Mouse (Mus musculus): Measurements from ENCODE around the gene Foxe3.

- no peak for TF ChIP-seq CTCF (IDR thresholded peaks at IDR 0.05; ENCODE audit: low read depth)
- TF ChIP-seq EP300 (IDR thresholded peaks at IDR 0.05; ENCODE audit: low read depth) = no peak
Observed at GRCm38 (mm10) chr4:114900866-114901642, 24.8 kb downstream of the Foxe3 start.

Measured in liver, embryonic 14.5 days (tissue).